Mouse (Mus musculus) myocyte (in vitro differentiated cells): ENCODE results near the gene Olfr1183. TPM values are rescaled to one million over a fixed set of nuclear protein-coding genes. Genes with fewer than 3 reads are reported as not detected.

Experiments used
- H3K27me3 ChIP-seq: one replicate; pipeline ENCODE4 v1.6.1; 2011; ENCODE audit not compliant: control insufficient read depth, insufficient read depth, insufficient read length
- H3K36me3 ChIP-seq: one replicate; pipeline ENCODE4 v1.6.1; 2011; ENCODE audit not compliant: control insufficient read depth, insufficient read depth
- H3K4me2 ChIP-seq: one replicate; pipeline ENCODE4 v1.6.1; 2011; ENCODE audit warnings: low read depth, control low read depth
- H3K4me3 ChIP-seq: one replicate; pipeline ENCODE4 v1.5.1; 2011; ENCODE audit warnings: mild to moderate bottlenecking, control low read depth, moderate library complexity
- H3K79me2 ChIP-seq: one replicate; pipeline ENCODE4 v1.6.1; 2011; ENCODE audit not compliant: control insufficient read depth, insufficient read depth
- H3ac ChIP-seq: one replicate; pipeline ENCODE4 v1.6.1; 2011; ENCODE audit not compliant: control insufficient read depth, insufficient read length
- CEBPB ChIP-seq: IDR thresholded peaks from 2 replicates; pipeline ENCODE4 v1.6.1; 2011; ENCODE audit warnings: mild to moderate bottlenecking, moderate library complexity; ENCODE audit not compliant: poor library complexity, insufficient read depth, severe bottlenecking
- E2F4 ChIP-seq: IDR thresholded peaks from one replicate; pipeline ENCODE4 v1.6.1; 2011; ENCODE audit warnings: mild to moderate bottlenecking, control low read depth, moderate library complexity; ENCODE audit not compliant: insufficient read depth
- MAX ChIP-seq: IDR thresholded peaks from one replicate; pipeline ENCODE4 v1.6.1; 2011; ENCODE audit warnings: low read depth, mild to moderate bottlenecking, control low read depth
- MYOD1 ChIP-seq, 3 experiments: IDR thresholded peaks; one replicate each; pipeline ENCODE4 v1.6.1; 2011; ENCODE audit warnings: control low read depth in 2 of 3, low read depth in 2 of 3, mild to moderate bottlenecking in 2 of 3, moderate library complexity in 1 of 3; ENCODE audit not compliant: insufficient read length in 2 of 3, control insufficient read depth in 1 of 3
- MYOG ChIP-seq, 3 experiments: IDR thresholded peaks; one replicate each; pipeline ENCODE4 v1.6.1; 2011; ENCODE audit warnings: control low read depth in 2 of 3, low read depth in 2 of 3, mild to moderate bottlenecking in 2 of 3; ENCODE audit not compliant: insufficient read length in 2 of 3, control insufficient read depth in 1 of 3, insufficient read depth in 1 of 3
- POLR2A ChIP-seq: IDR thresholded peaks from one replicate; pipeline ENCODE4 v1.6.1; 2011; ENCODE audit warnings: low read depth, mild to moderate bottlenecking, control low read depth, moderate library complexity; ENCODE audit not compliant: insufficient read length
- POLR2AphosphoS2 ChIP-seq: IDR thresholded peaks from one replicate; pipeline ENCODE4 v1.6.1; 2011; ENCODE audit warnings: low read depth, control low read depth; ENCODE audit not compliant: insufficient read length
- REST ChIP-seq: IDR thresholded peaks from one replicate; pipeline ENCODE4 v1.6.1; 2011; ENCODE audit warnings: mild to moderate bottlenecking, control low read depth, moderate library complexity; ENCODE audit not compliant: insufficient read depth, insufficient read length
- SRF ChIP-seq: IDR thresholded peaks from one replicate; pipeline ENCODE4 v1.6.1; 2011; ENCODE audit warnings: low read depth; ENCODE audit not compliant: control insufficient read depth, insufficient read length
- TCF12 ChIP-seq: IDR thresholded peaks from one replicate; pipeline ENCODE4 v1.6.1; 2011; ENCODE audit warnings: mild to moderate bottlenecking, control low read depth; ENCODE audit not compliant: poor library complexity, insufficient read depth, severe bottlenecking
- TCF3 ChIP-seq: IDR thresholded peaks from one replicate; pipeline ENCODE4 v1.6.1; 2011; ENCODE audit warnings: low read depth, control low read depth; ENCODE audit not compliant: insufficient read length
- USF1 ChIP-seq: IDR thresholded peaks from one replicate; pipeline ENCODE4 v1.6.1; 2011; ENCODE audit warnings: low read depth, mild to moderate bottlenecking, control low read depth, moderate library complexity
- polyA plus RNA-seq: library from polyadenylated mRNA; unstranded; fragments of >200 nt; fragmentation: generic; extraction: Trizol; gene quantifications from one replicate; pipeline ENCODE4 v1.2.1, GENCODE M21; 2012; ENCODE audit warnings: missing spikeins

The Olfr1183 gene
- polyA plus RNA-seq, 1 experiment, result not detected

DNA sequence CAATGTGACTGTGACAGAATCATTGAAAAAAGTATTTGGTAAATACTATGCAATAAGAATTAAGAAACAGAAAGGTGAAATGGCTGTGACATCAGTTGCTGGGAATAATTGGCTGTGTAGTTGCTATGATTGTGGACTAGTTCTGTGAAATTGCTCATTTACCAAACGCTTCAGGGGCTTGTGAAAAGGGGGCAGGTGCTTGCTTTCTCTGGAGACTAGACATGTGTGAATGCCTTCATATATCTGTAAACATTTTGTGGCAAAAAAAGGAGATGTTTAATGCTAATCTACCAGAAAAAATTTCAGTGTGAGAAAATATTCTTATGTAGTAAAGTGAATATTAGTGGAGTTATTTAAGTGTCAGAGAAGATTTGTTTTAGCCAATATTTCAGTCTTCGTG is 38.4 kb downstream of the Olfr1183 start, which contains the start of gene Olfr1185-ps1:
TSS of gene Olfr1185-ps1 (plus strand) at position 301 of the 400 bp plus-strand sequence.
- H3K36me3 ChIP-seq, result no peaks in the 10 kb centered on the region

GRCm38 (mm10) chr2:88518251-88518650 is 63.6 kb downstream of the Olfr1183 start, which contains the start of gene Olfr1186:
Gene Olfr1186, plus strand, starts transcription at chr2:88518551.
- Histone ChIP-seq H3K4me2 (no peak within 1 kb of the TSS), H3ac (no peak within 1 kb of the TSS), H3K27me3 (no peaks in the 10 kb centered on the region), H3K36me3 (no peaks in the 10 kb centered on the region), H3K79me2 (no peaks in the 10 kb centered on the region), H3K4me3 (no peak within 1 kb of the TSS)
- TF ChIP-seq REST (no peak), SRF (no peak), TCF12 (no peak), MYOD1 (IDR thresholded peaks at IDR 0.05; ENCODE audit: control insufficient read depth in 1 of 3, insufficient read length in 2 of 3, low read depth in 2 of 3) (no peak), POLR2AphosphoS2 (no peak), TCF3 (no peak), E2F4 (no peak), POLR2A (no peak), MAX (no peak), USF1 (no peak), MYOG (IDR thresholded peaks at IDR 0.05; ENCODE audit: control insufficient read depth in 1 of 3, insufficient read depth in 1 of 3, insufficient read length in 2 of 3, low read depth in 2 of 3) (no peak), CEBPB (no peak)

More for the DNA sequence above, 38.4 kb downstream of the Olfr1183 start, which contains the start of gene Olfr1185-ps1:
- Histone ChIP-seq H3ac (no peak within 1 kb of the TSS), H3K4me2 (no peak within 1 kb of the TSS), H3K27me3 (no peaks in the 10 kb centered on the region), H3K4me3 (no peak within 1 kb of the TSS), H3K79me2 (no peaks in the 10 kb centered on the region)
- no peak for TF ChIP-seq MYOD1 (IDR thresholded peaks at IDR 0.05; ENCODE audit: control insufficient read depth in 1 of 3, insufficient read length in 2 of 3, low read depth in 2 of 3)
- no peak for TF ChIP-seq SRF
- no peak for TF ChIP-seq POLR2A
- TF ChIP-seq POLR2AphosphoS2, result no peak
- TF ChIP-seq TCF12, result no peak
- TF ChIP-seq USF1, result no peak
- TF ChIP-seq MAX, result no peak
- no peak for TF ChIP-seq CEBPB
- TF ChIP-seq TCF3, result no peak
- no peak for TF ChIP-seq REST
- no peak for TF ChIP-seq E2F4
- TF ChIP-seq MYOG (IDR thresholded peaks at IDR 0.05; ENCODE audit: control insufficient read depth in 1 of 3, insufficient read depth in 1 of 3, insufficient read length in 2 of 3, low read depth in 2 of 3), result no peak

Other genes starting within 250 kb of the Olfr1183 start
- not detected for gene Olfr1170, start 226.5 kb upstream of the Olfr1183 start, polyA plus RNA-seq
- gene Olfr1173, start 175.0 kb upstream of the Olfr1183 start, polyA plus RNA-seq, result not detected
- gene Olfr1174-ps, start 139.7 kb upstream of the Olfr1183 start, polyA plus RNA-seq, result not detected
- gene Olfr1175-ps, start 127.7 kb upstream of the Olfr1183 start, polyA plus RNA-seq, result not detected
- not detected for gene Olfr1176, start 118.1 kb upstream of the Olfr1183 start, polyA plus RNA-seq
- gene Olfr1177-ps, start 108.4 kb upstream of the Olfr1183 start, polyA plus RNA-seq, result not detected
- gene Olfr1178, start 67.8 kb upstream of the Olfr1183 start, polyA plus RNA-seq, result not detected
- gene Olfr1179, start 48.4 kb upstream of the Olfr1183 start, polyA plus RNA-seq, result not detected
- not detected for gene Olfr1180, start 35.7 kb upstream of the Olfr1183 start, polyA plus RNA-seq
- gene Olfr1181, start 28.7 kb upstream of the Olfr1183 start, polyA plus RNA-seq, result not detected
- gene Gm13757, start 5.7 kb upstream of the Olfr1183 start, polyA plus RNA-seq, result not detected
- not detected for gene Olfr1184, start 28.7 kb downstream of the Olfr1183 start, polyA plus RNA-seq
- gene Olfr1185-ps1, start 38.5 kb downstream of the Olfr1183 start, polyA plus RNA-seq, result not detected
- gene Olfr1186, start 63.7 kb downstream of the Olfr1183 start, polyA plus RNA-seq, result not detected
- not detected for gene Olfr1188, start 102.1 kb downstream of the Olfr1183 start, polyA plus RNA-seq
- gene Olfr1189, start 131.6 kb downstream of the Olfr1183 start, polyA plus RNA-seq, result not detected
- gene Olfr1191-ps1, start 185.7 kb downstream of the Olfr1183 start, polyA plus RNA-seq, result not detected
- not detected for gene Olfr1192-ps1, start 193.6 kb downstream of the Olfr1183 start, polyA plus RNA-seq
- not detected for gene Olfr1193, start 220.8 kb downstream of the Olfr1183 start, polyA plus RNA-seq
- not detected for gene Olfr1195, start 234.3 kb downstream of the Olfr1183 start, polyA plus RNA-seq
- not detected for gene Olfr1196, start 249.7 kb downstream of the Olfr1183 start, polyA plus RNA-seq